Mouse (Mus musculus) lung, embryonic 15.5 days (tissue): ENCODE measurements at regions not wholly inside any gene's neighbourhood (a gene's known extent, or its start where the extent isn't known, plus 50 kb on each side); places are given as distances from the start of the nearest gene placed in this dataset.
"Not testable (repeated sequence)": the region's sequence is repeated elsewhere in the genome, so short reads cannot be mapped to it uniquely, and the experiment has no call there.

ENCODE experiments used
- ATAC-seq: fragments of 200-750 bp; cut with Nextera tagmentation; 2 replicates; pipeline ENCODE4 v1.8.0; 2017; ENCODE audit warnings: moderate number of reproducible peaks, borderline replicate concordance; ENCODE audit not compliant: low FRiP score, low TSS enrichment; ENCODE audit errors: extremely low read depth
- H3K27ac ChIP-seq: fragments of 300-500 bp; sonication (generic); 2 replicates; pipeline ENCODE4 v1.5.1; 2015; ENCODE audit warnings: moderate library complexity, mild to moderate bottlenecking, inconsistent platforms
- H3K27me3 ChIP-seq: fragments of 300-500 bp; sonication (generic); 2 replicates; pipeline ENCODE4 v1.6.1; 2015; ENCODE audit warnings: inconsistent platforms
- H3K36me3 ChIP-seq: fragments of 300-500 bp; sonication (generic); 2 replicates; pipeline ENCODE4 v1.6.1; 2015; ENCODE audit warnings: inconsistent platforms
- H3K4me1 ChIP-seq: fragments of 300-500 bp; sonication (generic); 2 replicates; pipeline ENCODE4 v1.6.1; 2015; ENCODE audit warnings: inconsistent platforms
- H3K4me2 ChIP-seq: fragments of 300-500 bp; sonication (generic); 2 replicates; pipeline ENCODE4 v1.6.1; 2015; ENCODE audit warnings: inconsistent platforms, mild to moderate bottlenecking, moderate library complexity
- H3K4me3 ChIP-seq: fragments of 300-500 bp; sonication (generic); 2 replicates; pipeline ENCODE4 v1.5.1; 2015; ENCODE audit warnings: mild to moderate bottlenecking, inconsistent platforms
- H3K9ac ChIP-seq: fragments of 300-500 bp; sonication (generic); 2 replicates; pipeline ENCODE4 v1.6.1; 2015; ENCODE audit warnings: inconsistent platforms
- H3K9me3 ChIP-seq: fragments of 300-500 bp; sonication (generic); 2 replicates; pipeline ENCODE4 v1.6.1; 2016; ENCODE audit warnings: inconsistent platforms
- WGBS: fragments of 180-500 bp; shearing (Covaris S2); methylation state at CpG from one replicate; pipeline ENCODE4 v1.1.7; 2015; 5-methylcytosine and 5-hydroxymethylcytosine counted together

DNA sequence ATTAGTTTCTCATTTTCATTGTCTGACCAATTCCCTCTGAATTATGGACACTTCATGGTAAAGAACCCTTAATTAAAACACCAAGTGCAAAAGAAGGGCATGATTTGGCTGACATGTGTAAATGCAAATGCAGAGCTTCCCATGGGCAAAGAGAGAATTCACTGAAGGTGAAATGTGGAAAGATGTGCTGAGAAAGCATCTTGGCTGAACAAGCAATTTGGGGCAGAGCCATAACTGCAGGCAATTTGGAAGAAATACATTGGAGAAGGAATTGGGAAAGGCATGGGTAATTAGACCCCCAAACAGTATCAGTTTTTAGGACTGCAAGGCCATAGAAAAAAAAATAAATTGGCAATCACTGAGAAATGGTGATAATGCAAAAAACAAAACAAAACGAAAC lies 153.3 kb upstream of the Arsj start:
- H3K27ac ChIP-seq: no peak overlapping the region
- 62% methylated on average over 1 of the region's 1 CpGs for WGBS
- no peak for ATAC-seq
- H3K36me3 ChIP-seq: no peaks in the 10 kb centered on the region
- no peaks in the 10 kb centered on the region for H3K27me3 ChIP-seq
- no peaks in the 10 kb centered on the region for H3K9me3 ChIP-seq
- no peak overlapping the region for H3K4me3 ChIP-seq
- H3K4me2 ChIP-seq: no peak overlapping the region
- H3K9ac ChIP-seq: no peak overlapping the region
- H3K4me1 ChIP-seq: no peaks in the 10 kb centered on the region

DNA sequence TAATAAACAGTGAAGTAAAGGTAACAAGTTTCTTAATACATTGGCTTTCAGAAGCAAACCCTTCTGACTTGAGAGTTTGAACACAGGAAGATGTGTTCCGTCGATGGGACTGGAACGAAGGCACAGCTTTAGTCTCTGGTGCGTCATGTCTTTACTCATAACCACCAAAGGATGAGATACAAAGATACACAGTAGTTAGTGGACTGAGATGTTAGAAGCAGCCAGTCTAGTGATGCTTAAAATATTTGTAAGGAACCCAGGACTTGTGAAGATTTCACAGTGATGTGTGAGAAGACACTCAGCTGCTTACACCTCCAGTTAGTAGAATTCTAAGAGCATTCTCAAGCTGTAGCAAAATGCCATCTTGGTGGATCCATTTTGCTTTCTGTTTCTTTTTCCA lies 135.9 kb upstream of the Arsj start:
- Histone ChIP-seq H3K4me2 (no peak overlapping the region), H3K4me1 (no peaks in the 10 kb centered on the region), H3K27me3 (no peaks in the 10 kb centered on the region), H3K9ac (no peak overlapping the region), H3K36me3 (no peaks in the 10 kb centered on the region), H3K27ac (no peak overlapping the region), H3K9me3 (no peaks in the 10 kb centered on the region), H3K4me3 (no peak overlapping the region)
- 92% methylated on average over 4 of the region's 4 CpGs for WGBS
- ATAC-seq: no peak

DNA sequence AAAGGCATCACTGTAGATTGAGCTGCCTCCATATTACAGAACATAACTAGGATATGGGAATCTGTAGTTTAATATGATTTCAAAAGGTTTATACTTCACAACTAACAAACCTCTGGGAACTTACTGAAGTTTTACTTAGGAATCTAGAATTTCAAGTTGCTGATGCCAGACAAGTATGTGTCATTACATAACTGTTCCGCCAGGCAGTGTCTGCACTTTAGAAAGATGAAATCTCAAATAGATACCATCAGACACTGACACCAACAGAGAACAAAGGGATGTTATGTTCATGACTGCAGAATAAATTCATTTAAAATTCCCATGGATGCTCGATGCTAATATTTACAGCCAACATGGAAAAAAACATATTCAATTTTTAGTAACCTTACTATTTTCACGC lies 117.7 kb upstream of the Arsj start:
- WGBS: 81% methylated on average over 3 of the region's 3 CpGs
- no peaks in the 10 kb centered on the region for H3K9me3 ChIP-seq
- H3K9ac ChIP-seq: no peak overlapping the region
- H3K4me2 ChIP-seq: no peak overlapping the region
- H3K27me3 ChIP-seq: no peaks in the 10 kb centered on the region
- ATAC-seq: no peak
- H3K36me3 ChIP-seq: no peaks in the 10 kb centered on the region
- no peaks in the 10 kb centered on the region for H3K4me1 ChIP-seq
- H3K27ac ChIP-seq: no peak overlapping the region
- H3K4me3 ChIP-seq: no peak overlapping the region

DNA sequence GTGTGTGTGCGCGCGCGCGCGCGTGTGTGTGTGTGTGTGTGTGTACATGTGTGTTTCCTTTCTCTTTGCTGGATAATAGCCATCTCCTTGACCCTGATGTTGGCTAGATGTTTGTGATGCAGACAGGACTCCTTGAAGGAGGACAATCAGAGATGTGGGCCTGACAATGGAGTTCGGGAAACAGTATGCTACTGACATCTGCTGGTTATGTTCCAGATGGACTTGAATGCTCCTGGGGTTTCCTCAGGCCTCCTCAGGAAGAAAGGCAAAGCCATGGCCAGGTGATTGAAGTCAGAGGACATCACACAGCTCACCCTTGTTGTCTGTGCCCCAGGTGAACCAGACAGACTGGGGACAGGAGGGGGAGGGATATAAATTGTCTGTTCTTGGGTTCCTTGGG lies 102.2 kb upstream of the Arsj start:
- Histone ChIP-seq H3K27me3 (no peaks in the 10 kb centered on the region), H3K4me2 (no peak overlapping the region), H3K36me3 (no peaks in the 10 kb centered on the region), H3K9ac (no peak overlapping the region), H3K4me1 (no peaks in the 10 kb centered on the region), H3K9me3 (no peaks in the 10 kb centered on the region), H3K27ac (no peak overlapping the region), H3K4me3 (no peak overlapping the region)
- WGBS: 72% methylated on average over 2 of the region's 8 CpGs
- ATAC-seq: no peak

DNA sequence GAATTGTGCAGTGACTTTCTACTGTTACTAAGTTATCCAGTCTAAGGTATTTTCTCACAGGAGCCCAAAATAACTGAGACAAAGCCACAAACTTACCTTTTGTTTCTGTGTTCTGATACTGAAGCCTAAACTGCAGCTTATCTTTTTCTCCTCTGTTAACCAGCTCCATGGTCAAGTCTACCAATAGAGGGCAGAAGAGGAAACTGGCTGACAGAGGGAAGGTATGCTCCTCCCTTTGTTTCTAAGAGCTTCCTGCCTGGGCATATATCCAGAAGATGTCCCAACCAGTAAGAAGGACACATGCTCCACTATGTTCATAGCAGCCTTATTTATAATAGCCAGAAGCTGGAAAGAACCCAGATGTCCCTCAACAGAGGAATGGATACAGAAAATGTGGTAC lies 91.5 kb upstream of the Arsj start:
- ATAC-seq, H3K4me3 ChIP-seq: not testable (repeated sequence)

DNA sequence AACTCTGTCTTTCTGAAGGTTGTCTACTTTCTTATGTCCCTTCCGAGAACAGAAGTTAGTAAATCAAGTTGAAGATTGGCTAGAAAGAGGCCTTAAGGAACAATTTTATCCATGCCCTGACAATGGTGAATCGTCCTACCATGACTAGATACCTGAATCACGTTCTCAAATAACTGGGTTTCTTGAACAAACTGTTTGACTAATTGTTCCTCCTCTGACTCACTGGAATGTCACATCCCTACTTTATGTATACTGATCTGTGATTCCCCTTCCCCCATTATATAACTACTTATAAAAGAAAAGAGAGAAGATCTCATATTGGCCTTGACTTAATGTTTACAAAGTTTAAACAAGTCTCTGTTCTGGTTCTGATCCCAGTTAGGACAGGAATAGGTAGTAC lies 89.9 kb upstream of the Arsj start:
- Histone ChIP-seq H3K27ac (no peak overlapping the region), H3K27me3 (no peaks in the 10 kb centered on the region), H3K9ac (no peak overlapping the region), H3K4me3 (no peak overlapping the region), H3K36me3 (no peaks in the 10 kb centered on the region), H3K4me1 (no peaks in the 10 kb centered on the region), H3K9me3 (no peaks in the 10 kb centered on the region), H3K4me2 (no peak overlapping the region)
- WGBS: 78% methylated on average over 3 of the region's 3 CpGs
- no peak for ATAC-seq

More for the DNA sequence above, 91.5 kb upstream of the Arsj start:
- not testable (repeated sequence) for H3K4me2 ChIP-seq, H3K27me3 ChIP-seq, H3K4me1 ChIP-seq, H3K27ac ChIP-seq, H3K9ac ChIP-seq, H3K9me3 ChIP-seq, H3K36me3 ChIP-seq

DNA sequence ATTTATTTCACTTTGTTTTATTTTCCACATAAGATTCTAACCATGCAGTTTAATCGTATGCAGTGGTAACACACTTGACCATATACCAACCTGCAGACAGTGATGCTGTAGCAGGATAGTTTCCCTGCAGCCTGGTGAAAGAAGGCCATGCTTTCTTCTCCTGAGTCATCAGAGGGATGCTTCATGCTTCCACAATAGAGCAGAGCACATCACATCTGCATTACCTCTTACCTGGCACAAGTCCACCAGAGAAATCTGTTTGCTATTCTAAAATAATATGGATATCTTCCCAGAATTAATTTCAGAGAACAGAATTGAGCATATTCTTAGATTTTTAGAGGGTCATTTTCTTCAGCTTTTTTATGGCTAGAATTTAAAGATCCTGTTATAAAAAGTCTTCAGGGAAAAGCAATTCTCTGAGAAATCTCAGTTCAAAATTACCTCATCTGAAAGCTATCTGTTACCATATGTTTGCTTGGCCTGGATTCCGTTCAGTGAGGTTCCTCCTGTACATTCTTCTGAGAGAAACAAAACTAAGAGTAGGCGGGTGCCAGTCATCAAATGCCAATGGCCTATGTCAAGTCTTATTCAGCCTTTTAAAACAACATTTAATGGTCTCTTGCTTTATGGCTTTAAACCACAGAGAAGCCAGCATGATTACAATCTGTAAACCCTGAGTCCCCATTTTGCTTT lies 87.3 kb upstream of the Arsj start:
- Histone ChIP-seq H3K4me3 (no peak overlapping the region), H3K9me3 (no peaks in the 10 kb centered on the region), H3K36me3 (no peaks in the 10 kb centered on the region), H3K4me2 (no peak overlapping the region), H3K9ac (no peak overlapping the region), H3K27ac (no peak overlapping the region), H3K4me1 (no peaks in the 10 kb centered on the region), H3K27me3 (no peaks in the 10 kb centered on the region)
- 65% methylated on average over 3 of the region's 3 CpGs for WGBS
- ATAC-seq: no peak

DNA sequence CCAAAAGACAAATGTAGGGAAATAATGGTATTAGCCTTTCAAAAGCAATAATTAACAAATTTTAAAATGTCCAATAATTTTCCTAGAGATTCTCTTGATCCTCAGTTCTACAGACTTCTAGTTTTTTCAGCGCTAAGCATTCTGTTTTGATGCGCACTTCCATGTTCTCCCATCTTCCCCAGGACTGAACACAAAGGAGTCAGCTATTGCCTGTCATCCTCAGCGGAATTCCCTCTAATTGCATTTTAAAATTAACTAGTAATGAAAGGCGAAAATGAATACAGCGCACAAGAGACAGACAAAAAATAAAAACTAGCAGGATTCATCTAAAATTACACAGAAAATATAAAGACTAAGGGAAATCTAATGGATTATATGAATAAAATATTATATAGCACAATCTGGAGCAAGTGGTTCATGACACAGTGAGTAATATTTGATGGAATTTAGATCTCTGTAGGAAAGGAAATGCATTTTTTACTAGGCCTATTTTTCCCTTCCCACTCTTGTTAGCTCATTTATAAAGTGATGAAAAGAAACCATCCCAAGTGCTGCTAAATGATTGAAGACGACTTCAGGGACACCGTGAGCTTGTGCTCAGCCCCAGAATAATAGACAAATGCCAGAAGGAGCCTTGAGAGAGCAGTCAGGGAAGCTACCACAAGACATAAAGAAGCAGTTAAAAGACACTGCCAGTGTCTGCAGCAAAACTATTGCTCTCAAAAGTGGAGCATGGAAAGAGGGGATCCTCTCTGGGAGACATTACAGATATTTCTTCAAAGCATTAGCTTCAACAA lies 79.0 kb upstream of the Arsj start:
- no peak overlapping the region for H3K4me2 ChIP-seq
- H3K4me3 ChIP-seq: no peak overlapping the region
- no peak for ATAC-seq
- no peaks in the 10 kb centered on the region for H3K27me3 ChIP-seq
- no peaks in the 10 kb centered on the region for H3K4me1 ChIP-seq
- H3K9ac ChIP-seq: no peak overlapping the region
- no peaks in the 10 kb centered on the region for H3K36me3 ChIP-seq
- H3K27ac ChIP-seq: no peak overlapping the region
- 72% methylated on average over 7 of the region's 7 CpGs for WGBS
- H3K9me3 ChIP-seq: no peaks in the 10 kb centered on the region

DNA sequence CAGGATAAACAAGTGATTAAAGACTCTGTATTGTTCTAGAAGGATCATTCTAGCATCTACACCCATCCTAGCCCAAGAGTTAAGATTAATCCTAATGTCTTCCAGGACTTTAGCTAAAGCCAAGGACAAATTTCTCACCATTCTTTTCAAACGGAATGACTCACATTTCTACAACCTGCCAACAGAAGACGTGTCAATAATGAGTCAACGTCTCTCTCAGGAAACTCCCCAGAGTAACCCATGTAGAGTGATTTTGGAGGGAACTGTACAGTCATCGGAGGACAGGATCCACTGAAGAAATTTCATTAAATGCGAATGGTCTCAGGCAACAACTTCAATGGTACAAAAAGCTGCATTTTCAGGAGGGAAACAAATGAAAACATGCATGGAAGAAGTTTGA lies 71.2 kb upstream of the Arsj start:
- H3K4me2 ChIP-seq: no peak overlapping the region
- no peak overlapping the region for H3K27ac ChIP-seq
- no peaks in the 10 kb centered on the region for H3K27me3 ChIP-seq
- H3K9me3 ChIP-seq: no peaks in the 10 kb centered on the region
- WGBS: 69% methylated on average over 5 of the region's 5 CpGs
- no peak overlapping the region for H3K9ac ChIP-seq
- H3K4me1 ChIP-seq: no peaks in the 10 kb centered on the region
- H3K36me3 ChIP-seq: no peaks in the 10 kb centered on the region
- ATAC-seq: no peak
- no peak overlapping the region for H3K4me3 ChIP-seq

DNA sequence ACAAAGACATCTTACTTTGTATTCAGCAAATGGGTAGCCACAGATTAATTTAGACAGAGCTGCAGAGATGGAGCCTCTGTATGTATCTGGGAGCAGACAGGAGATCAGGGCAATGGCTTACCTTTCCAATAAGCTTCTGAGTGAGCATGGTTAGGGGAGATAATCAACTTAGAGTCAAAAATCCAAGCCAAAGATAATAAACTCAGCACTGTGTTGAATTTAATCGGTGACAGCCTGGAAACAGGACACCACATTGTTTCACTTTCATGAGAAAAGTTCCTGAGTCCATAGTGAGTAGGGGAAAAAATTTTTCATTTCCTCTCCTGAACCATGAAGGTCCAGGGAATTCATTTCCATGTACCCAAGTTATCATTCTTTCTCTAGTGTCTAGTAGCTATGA lies 70.7 kb upstream of the Arsj start:
- WGBS: 55% methylated on average over 1 of the region's 1 CpGs
- H3K27ac ChIP-seq: no peak overlapping the region

DNA sequence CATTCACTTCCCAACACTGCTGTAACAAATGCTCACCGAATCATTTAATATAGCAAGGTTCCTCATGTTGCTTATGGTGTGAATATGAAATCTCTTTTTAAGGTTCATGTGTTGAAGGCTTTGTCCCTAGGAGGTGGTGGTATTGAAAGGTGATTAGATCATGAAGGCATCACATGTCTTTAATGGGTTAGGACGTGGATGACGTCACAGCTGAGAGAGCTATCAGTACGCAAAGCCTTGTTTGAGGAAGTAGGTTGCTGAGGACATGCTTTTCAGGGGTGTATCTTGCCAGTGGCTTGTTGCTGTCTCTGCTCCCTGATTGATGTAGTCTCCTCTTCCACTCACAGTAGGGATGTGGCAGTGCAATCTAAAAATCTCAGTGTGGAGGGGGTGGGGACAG lies 69.8 kb upstream of the Arsj start:
- H3K4me3 ChIP-seq: no peak overlapping the region
- no peak overlapping the region for H3K9ac ChIP-seq
- no peak for ATAC-seq
- H3K9me3 ChIP-seq: no peaks in the 10 kb centered on the region
- H3K4me2 ChIP-seq: no peak overlapping the region
- no peaks in the 10 kb centered on the region for H3K4me1 ChIP-seq
- H3K27me3 ChIP-seq: no peaks in the 10 kb centered on the region
- no peak overlapping the region for H3K27ac ChIP-seq
- no peaks in the 10 kb centered on the region for H3K36me3 ChIP-seq
- 85% methylated on average over 4 of the region's 4 CpGs for WGBS

More for the DNA sequence above, 70.7 kb upstream of the Arsj start:
- Histone ChIP-seq H3K4me2 (no peak overlapping the region), H3K27me3 (no peaks in the 10 kb centered on the region), H3K4me1 (no peaks in the 10 kb centered on the region), H3K9ac (no peak overlapping the region), H3K4me3 (no peak overlapping the region), H3K9me3 (no peaks in the 10 kb centered on the region), H3K36me3 (no peaks in the 10 kb centered on the region)
- ATAC-seq: no peak

DNA sequence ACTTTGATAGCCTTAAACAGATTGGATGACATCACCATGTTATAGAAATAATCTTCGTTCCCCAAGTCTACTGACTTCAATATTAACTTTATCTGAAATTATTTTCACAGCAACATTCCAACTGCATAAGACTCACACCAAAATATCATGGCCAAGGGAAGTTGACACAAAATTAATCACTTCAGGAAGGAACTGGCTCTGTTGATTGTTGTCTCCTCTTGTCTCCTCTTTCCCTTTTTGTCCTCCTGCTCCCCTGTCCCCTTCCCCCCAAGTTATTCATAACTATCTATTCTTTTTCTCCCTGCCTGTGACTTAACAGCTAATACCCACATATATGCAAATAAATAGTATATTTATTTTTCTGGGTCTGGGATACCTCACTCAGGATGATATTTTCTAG lies 67.6 kb upstream of the Arsj start:
- Histone ChIP-seq H3K9me3 (no peaks in the 10 kb centered on the region), H3K27me3 (no peaks in the 10 kb centered on the region), H3K4me2 (no peak overlapping the region), H3K9ac (no peak overlapping the region), H3K4me3 (no peak overlapping the region), H3K36me3 (no peaks in the 10 kb centered on the region), H3K27ac (no peak overlapping the region), H3K4me1 (no peaks in the 10 kb centered on the region)
- ATAC-seq: no peak
- WGBS: 77% methylated on average over 1 of the region's 1 CpGs
